Mouse (Mus musculus) WW6 (cell line): ENCODE results near the gene Scel.

ENCODE experiments used
- DNase-seq: peaks from one replicate; pipeline ENCODE4 v3.0.0-alpha.2; 2013; ENCODE audit warnings: low read depth, low spot score

Gene Scel

DNA sequence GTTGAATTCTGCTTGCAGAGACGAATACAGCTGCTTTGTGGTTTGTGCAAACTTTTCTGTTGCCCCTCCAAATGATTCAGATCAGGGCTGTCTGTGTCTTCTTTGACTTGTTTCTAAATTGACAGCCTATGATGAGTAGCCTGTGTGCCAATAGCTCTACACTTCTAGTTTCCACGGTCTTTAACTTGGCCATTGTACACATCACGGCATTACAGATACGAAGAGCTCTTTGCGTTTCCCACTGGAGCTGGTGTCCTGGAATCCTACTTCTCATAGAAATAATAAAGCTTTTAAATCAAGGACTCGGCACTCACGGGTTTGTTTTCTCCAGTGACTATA, 300 bp downstream of the Scel start:
- no peak for DNase-seq

GRCm38 (mm10) chr14:103515419-103515818, 2.3 kb downstream of the Scel start:
- DNase-seq: no peak

DNA sequence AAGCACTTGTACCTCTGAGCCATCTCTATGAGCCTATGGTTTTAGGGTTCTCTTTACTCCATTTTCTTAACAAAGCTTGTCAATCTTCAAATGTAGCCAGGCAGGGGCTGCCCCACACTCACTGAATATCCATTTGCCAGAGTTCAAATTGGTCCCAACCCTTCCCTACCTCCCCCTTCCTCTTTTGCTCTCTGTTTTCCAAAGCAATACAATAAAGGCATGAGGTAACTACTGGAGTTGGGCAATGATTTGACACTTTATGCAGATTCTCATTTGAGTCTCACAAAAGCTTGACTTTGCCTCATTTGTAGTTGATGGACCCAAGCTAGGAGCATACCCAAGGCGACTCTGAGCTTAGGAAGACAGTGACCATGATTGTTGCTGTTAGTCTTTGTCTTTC, 13.1 kb downstream of the Scel start:
- DNase-seq: no peak

DNA sequence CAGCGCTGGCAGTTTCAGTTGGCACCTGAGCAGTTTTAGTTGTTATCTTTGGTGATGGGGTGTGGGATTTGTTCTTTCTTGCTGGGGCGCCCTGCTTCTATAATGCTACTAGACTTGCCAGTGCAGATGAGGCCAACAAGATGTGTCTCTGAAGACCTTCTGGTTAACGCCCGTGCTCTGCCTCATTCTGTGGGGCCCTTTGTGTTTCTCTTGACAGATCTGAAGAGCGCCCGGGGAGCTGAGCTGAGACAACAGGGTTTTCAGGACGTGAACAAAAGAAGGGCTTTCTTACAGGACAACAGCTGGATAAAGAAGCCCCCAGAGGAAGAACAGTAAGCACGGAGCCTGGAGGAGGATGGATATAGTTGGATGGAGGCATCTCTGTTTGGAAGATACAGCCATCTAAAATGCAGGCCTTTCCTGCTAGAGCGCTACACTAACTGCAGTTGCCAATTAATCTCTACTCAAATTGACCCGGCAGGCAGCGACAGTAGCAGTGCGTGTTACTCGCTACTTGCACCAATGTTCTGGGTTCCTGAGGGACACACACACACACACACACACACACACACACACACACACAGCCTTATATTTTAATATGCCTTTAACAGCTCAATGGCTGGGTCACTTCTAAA, 16.7 kb downstream of the Scel start:
- DNase-seq: no peak

DNA sequence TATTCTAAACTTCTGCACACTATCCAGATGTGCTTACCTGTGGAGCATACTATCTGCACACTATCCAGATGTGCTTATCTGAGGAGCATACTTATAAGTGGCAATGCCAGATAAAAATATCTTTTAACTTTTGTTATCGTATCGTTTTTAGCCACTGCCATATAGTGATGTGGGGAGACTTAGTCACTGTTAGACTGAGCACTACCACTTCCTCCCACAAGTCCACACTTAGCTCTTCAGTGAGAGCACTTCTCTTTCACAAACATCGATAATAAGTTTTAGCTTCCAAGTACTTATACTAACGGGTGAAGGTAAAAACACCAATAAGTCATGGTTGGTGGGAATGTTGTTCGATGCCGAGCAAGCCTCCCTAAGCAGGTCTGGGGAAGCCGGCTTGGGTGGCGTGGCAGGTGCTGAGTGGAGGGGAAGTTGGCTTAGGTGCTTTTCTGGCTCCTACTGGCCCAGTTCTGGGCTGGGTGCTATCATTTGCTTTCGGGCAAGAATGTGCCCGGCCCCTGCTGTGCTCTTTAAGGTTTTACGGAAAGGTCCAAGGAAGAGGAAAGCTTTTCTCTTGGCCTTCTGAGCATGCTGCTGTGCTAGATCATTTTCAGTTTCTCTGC, 18.7 kb downstream of the Scel start:
- no peak for DNase-seq

DNA sequence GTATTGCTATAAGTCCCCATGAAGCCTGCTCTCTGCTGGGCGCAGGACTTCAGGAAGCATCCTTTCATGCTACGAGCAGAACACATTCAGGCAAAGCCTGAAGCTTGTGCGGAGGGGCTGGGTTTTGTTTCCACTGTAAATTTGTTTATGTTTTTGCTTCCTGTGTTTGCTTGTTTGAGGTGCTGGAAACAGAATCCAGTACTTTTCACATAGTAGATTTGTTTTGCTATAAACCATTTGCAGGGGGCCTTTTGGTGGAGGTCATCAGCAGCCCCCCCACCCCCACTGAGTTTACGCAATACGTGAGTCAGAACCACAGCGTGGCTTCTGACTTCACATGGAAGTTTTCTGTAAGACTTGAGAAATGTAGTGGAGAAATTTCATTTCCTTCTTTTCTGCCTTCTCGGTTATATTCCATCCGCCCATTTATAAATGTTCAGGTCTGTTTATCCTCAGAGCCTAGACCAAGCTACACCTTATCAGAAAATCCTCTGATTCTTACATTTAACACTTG, 22.4 kb downstream of the Scel start:
- no peak for DNase-seq

DNA sequence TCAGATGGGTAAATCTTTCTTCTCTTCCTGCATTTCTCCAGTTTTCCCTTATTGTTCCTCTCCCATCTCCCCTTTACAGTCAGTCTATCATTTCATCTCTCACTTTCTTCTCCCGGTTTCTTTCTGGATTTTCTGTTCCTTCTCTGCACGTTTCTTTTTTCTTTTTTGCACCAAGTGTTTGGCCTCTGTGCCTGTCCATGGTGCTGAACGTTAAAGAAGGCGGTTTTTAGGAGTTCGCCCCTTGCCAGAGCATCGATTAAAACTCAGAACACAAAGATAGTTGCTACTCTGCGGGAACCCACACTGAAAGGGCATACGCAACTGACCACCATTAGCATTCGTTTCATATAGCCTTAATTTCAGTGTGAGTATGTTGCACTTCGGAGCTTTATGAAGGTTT, 23.2 kb downstream of the Scel start:
- no peak for DNase-seq

DNA sequence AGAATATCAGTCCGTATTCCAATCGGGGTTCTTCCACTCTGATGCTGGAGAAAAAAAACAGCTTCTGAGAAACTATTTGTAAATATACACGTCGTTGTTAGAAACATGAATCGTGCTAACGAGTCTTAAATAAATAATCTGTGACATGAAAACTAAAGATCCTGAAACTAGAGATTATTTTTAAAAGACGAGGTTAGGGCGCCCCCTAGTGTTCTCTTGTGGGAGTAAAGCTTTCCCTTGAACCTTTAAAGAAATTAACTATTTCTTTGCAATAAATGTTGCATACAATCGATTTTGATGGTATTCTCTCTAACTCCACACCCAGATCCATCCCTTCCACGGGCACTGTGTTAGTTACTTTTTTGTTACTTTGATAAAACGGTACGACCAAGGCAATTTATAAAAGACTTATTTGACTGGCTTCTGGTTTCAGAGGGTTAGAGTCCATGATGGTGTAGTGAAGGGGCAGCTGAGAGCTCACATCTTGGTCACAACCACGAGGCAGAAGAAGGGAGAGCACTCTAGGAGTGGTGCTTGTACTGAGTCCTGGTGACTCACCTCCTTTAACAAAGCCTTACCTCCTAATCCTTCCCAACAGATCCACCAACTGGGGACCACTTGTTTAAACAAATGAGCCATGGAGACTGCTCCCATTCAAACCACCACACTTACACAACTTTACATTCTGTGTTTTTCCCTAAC, 24.4 kb downstream of the Scel start:
- DNase-seq: no peak

DNA sequence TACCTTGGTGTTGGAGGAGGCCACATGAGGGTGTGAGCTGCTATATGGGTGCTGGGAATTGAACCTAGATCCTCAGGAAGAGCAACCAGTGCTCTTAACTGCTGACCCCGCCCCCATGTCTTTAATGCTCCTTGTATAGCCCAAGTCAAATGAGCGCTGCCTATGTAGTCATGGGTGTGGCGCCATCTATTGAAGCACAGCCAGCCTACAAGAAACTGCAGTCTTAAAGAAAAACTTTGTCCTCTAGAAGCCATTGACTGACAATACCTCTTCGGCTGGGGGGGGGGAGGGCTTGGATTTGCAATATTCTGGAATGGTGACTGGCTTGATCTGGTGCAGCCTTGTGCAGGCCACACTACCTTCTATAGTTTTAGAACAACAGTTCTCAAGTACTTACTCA, 26.7 kb downstream of the Scel start:
- no peak for DNase-seq

- no peak for DNase-seq
Measured at GRCm38 (mm10) chr14:103541679-103542078, 28.5 kb downstream of the Scel start.

- no peak for DNase-seq
Measured at GRCm38 (mm10) chr14:103543304-103544079, 30.4 kb downstream of the Scel start.

- DNase-seq: no peak
Measured at GRCm38 (mm10) chr14:103545734-103546133, 32.6 kb downstream of the Scel start.

- DNase-seq: no peak
Measured at GRCm38 (mm10) chr14:103546246-103546645, 33.1 kb downstream of the Scel start.

DNA sequence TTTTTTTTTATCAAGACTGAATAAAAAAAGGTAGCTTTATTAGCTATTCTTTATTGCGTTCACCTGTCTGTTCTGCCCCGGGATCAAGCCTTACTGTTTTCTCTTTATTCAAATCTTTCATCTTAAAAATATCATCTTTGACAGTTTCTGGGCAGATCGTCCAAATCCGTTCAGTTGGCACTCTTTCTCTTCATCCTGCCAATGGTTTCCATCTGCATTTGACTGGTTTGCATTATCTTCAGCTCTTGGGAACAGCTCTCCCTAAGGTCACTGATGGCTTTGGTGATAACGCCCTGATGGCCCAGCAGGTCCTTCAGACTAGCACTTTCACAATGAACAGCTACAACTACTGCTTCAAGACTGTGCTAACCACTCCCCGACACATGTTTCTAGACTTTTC, 35.1 kb downstream of the Scel start:
- no peak for DNase-seq

GRCm38 (mm10) chr14:103550480-103550879, 37.3 kb downstream of the Scel start:
- DNase-seq: peak; percentile 50

DNA sequence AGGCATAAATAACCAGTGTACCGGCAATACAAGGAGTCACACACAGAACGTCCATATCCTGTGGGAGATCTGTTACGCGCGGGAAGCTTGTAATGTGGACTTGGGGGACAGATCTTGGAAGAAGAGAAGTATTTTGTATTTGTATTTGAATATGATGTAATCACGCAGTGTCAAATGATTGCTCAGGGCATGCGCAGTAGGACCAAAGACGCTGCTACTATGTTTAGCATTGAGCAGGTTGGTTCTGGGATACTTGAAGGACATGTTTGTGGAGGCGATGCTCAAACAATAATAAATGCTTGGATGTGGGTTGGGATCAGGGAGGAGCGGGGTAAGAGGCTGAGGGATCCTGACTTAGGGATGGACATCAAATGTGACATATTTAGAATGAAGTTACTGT, 37.8 kb downstream of the Scel start:
- DNase-seq: no peak

DNA sequence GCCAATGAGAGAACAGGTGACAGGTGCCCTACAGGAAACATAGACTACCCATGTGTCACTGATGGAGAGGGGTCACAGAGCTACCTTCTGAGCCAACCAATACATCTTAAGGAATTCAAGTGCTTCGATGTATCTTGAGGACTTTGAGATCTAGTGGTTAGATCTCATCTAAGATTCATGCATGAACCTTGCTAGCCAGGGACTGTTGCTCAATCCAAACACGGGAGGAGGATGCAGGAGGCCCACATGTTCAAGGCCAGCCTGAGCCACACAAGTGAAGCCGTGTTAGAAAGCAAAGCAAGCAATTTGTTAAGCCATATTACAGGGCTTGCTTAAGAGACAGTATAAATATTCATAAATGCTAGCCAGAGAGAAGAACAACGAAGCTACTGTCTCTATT, 38.8 kb downstream of the Scel start:
- no peak for DNase-seq

DNA sequence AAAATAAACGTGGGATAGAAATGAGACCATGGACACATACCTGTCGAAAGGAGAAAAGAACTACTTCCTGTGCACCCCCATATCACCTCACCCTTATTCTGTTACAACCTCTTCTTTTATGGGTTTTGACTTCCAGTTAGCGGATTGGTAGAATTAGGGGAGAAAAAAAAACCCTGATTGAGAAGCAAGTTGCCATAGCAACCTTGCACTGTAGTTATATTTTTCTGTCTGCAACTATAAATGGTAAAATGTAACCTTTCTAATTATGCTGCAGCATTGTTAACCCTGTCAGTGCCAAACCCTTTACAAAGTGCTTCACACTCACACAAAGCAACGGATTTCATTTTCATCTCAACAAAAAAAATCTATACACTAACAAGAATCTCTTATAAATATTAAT, 39.2 kb downstream of the Scel start:
- no peak for DNase-seq

- DNase-seq: no peak
Measured at GRCm38 (mm10) chr14:103556609-103557008, 43.5 kb downstream of the Scel start.

DNA sequence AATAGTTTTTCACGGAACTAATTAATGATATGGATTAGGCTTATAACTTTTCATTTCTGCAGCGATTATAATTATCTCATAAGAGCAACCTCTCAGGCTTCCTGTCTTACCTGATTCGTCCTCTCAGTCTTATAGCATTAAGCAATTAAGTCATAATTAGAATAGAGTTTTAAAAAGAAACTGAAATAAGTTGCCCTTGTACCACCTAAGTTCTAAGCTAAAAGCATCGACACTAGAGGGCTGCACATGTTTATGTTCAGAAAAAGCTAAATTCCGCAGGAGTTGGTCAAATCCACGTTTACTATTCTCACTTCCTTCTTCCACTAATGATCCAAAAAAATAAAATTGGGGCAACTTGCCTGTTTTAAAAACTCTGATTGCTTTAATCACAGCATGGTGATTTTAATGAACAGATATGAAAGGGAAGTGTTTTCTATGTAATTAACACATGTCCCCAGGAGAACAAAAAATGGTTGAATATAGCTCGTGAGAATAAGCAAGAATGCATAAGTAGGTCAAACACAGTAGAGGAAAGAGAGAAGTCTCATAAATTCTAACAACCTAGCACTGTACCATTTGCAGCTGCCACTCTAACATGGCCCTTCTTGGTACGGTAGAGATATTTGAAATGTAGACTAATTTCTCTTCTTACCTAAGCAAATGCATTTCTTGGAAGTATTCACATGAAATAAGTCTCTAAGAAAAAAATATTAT, 48.4 kb downstream of the Scel start:
- no peak for DNase-seq

DNA sequence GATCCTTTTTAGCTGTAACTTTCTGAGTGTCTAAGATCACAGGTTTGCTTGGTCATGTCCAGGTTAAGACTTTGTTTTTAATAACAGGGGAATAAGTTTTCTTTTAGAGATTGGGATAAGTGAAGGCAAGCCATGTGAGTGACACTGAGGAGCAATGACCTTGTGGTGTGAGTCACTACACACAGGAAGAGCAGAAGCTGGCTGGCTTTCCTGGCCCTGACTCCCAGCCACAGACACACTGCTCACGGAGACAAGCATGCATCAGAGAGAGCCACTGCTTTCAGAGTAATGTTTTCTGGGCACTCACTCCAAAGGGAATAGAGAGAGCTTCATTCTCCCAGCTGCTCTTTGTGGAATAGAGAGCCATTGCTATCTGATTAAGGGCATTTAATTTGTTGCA, 54.8 kb downstream of the Scel start:
- no peak for DNase-seq

DNA sequence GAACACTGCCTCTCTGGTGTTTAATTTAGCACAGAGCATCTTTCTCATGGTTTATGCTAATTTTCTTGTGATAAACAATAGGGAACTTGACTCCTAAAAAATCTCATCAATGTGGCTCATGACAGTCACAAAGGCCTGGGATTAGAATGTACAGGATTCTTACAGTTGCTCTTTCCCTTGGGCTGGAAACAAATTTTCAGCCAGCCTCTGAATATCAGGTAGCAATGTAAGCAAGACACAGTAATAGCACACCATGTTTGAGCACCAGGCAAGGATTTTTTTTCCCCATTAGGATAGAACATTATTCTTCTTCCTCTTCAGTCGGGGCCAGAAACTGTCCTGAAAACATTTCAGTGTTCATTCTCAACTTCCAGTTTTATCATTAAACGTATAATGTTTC, 55.3 kb downstream of the Scel start:
- DNase-seq: no peak
